Mouse (Mus musculus) bone marrow macrophage, adult 2 months (primary cell): ENCODE measurements around the gene Ina. TPM values are rescaled to one million over a fixed set of nuclear protein-coding genes. Genes with fewer than 3 reads are reported as not detected.
"Not testable (repeated sequence)": the region's sequence is repeated elsewhere in the genome, so short reads cannot be mapped to it uniquely, and the experiment has no call there.

Source experiments
- H3K27ac ChIP-seq: 2 replicates; pipeline ENCODE4 v1.5.1; 2012; ENCODE audit warnings: low read depth, low read length; ENCODE audit not compliant: insufficient read depth
- H3K4me1 ChIP-seq: 2 replicates; pipeline ENCODE4 v1.6.1; 2012; ENCODE audit warnings: low read length; ENCODE audit not compliant: control insufficient read depth, insufficient read depth
- H3K4me3 ChIP-seq: 2 replicates; pipeline ENCODE4 v1.5.1; 2012; ENCODE audit warnings: mild to moderate bottlenecking, low read length, moderate library complexity; ENCODE audit not compliant: insufficient read depth
- CTCF ChIP-seq: IDR thresholded peaks from 2 replicates; pipeline ENCODE4 v1.5.1; 2012; ENCODE audit warnings: low read depth, mild to moderate bottlenecking, low read length, moderate library complexity
- POLR2A ChIP-seq: IDR thresholded peaks from 2 replicates; pipeline ENCODE4 v1.6.1; 2012; ENCODE audit warnings: mild to moderate bottlenecking, low read depth, low read length, borderline replicate concordance
- polyA plus RNA-seq: library from polyadenylated mRNA; stranded (reverse); fragments of >200 nt; gene quantifications from 2 replicates; pipeline ENCODE4 v1.2.4, GENCODE M21; 2012; ENCODE audit not compliant: missing spikeins, insufficient read depth, insufficient read length

The Ina gene
- polyA plus RNA-seq, 1 experiment, result not detected

GRCm38 (mm10) chr19:46998953-46999352 is 15.5 kb upstream of the Ina start:
- Histone ChIP-seq H3K4me1 (peaks cover 21% of the 10 kb centered on the region), H3K27ac (no peak overlapping the region), H3K4me3 (no peak overlapping the region)
- no peak for TF ChIP-seq POLR2A
- no peak for TF ChIP-seq CTCF

GRCm38 (mm10) chr19:46999753-47000152 is 14.7 kb upstream of the Ina start:
- H3K27ac ChIP-seq, result no peak overlapping the region
- no peak overlapping the region for H3K4me3 ChIP-seq
- peaks cover 26% of the 10 kb centered on the region for H3K4me1 ChIP-seq
- TF ChIP-seq CTCF (no peak), POLR2A (no peak)

GRCm38 (mm10) chr19:47000357-47000756 is 14.1 kb upstream of the Ina start:
- not testable (repeated sequence) for H3K27ac ChIP-seq, H3K4me3 ChIP-seq
- H3K4me1 ChIP-seq, result peaks cover 29% of the 10 kb centered on the region

GRCm38 (mm10) chr19:47003742-47004511 is 10.6 kb upstream of the Ina start:
- TF ChIP-seq CTCF (no peak), POLR2A (no peak)
- Histone ChIP-seq H3K4me3 (no peak overlapping the region), H3K27ac (peak overlapping the region; percentile 72), H3K4me1 (peaks cover 15% of the 10 kb centered on the region)

- Histone ChIP-seq H3K4me3 (no peak overlapping the region), H3K4me1 (peaks cover 15% of the 10 kb centered on the region), H3K27ac (no peak overlapping the region)
- no peak for TF ChIP-seq CTCF
- TF ChIP-seq POLR2A, result no peak
These were observed 8.6 kb upstream of the Ina start for GRCm38 (mm10) chr19:47005873-47006272.

DNA sequence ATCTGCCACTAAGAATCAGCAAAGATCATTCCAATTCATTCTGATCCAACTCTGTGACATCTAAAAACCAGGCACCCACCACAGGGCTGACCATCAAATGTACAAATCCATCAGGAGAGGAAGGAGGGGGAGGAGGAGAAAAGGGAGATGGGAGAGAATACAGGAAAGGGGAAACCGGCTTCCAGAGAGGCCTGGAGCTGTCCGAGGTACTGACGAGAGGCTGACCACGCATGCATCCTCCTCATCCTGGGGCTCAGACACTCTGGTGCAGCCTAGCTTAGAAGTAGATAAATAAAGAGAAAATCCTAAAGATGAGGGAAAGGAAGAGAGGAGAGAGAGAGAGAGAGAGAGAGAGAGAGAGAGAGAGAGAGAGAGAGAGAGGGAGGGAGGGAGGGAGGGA is 8.2 kb upstream of the Ina start:
- Histone ChIP-seq H3K27ac (no peak overlapping the region), H3K4me1 (peaks cover 15% of the 10 kb centered on the region), H3K4me3 (no peak overlapping the region)
- TF ChIP-seq POLR2A, result no peak
- TF ChIP-seq CTCF, result no peak

DNA sequence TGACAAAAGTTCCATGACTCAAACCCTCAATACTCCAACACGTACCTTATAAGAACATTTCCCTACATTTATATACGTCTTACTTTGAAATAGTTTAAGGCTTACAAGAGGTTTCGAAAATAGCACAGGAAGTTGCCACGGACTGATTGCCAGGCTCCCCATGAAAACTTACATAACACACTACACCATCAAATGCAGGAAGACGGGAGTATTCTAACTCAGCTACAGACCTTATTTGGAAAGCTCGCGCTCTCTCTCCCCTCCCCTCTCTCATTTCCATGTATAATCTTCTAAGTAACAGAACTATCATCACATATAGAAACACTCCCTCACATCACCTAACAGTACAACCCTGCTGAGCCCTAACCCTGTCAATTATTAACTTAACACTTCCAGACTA is 5.1 kb upstream of the Ina start:
- Histone ChIP-seq H3K27ac (no peak overlapping the region), H3K4me1 (peaks cover 8% of the 10 kb centered on the region), H3K4me3 (no peak overlapping the region)
- TF ChIP-seq CTCF (no peak), POLR2A (no peak)

DNA sequence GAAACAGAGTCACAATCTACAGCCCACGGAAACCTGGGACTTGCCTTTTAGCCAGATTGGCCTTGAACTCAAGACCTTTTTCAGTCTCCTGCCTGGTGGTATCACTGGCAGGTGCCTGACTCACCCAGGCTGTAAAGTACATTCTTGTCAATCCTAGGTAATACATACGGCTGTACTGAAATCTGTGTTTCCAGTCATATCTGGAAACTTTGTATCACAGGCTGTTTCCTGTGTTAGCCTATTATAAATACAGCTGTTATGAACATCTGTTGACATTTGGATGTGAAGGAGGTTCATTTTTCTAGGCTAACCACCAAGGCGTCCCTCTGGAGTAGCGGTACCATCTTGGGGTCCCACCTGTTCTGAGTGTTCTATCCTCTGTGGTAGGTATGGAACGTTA is 4.6 kb upstream of the Ina start:
- TF ChIP-seq CTCF (no peak), POLR2A (no peak)
- H3K4me1 ChIP-seq, result peaks cover 3% of the 10 kb centered on the region
- no peak overlapping the region for H3K4me3 ChIP-seq
- H3K27ac ChIP-seq, result no peak overlapping the region

- TF ChIP-seq CTCF, result no peak
- no peak for TF ChIP-seq POLR2A
- no peak overlapping the region for H3K4me3 ChIP-seq
- peaks cover 5% of the 10 kb centered on the region; the same call in 1 of the 2 replicates for H3K4me1 ChIP-seq
- H3K27ac ChIP-seq, result no peak overlapping the region
These were observed 1.9 kb upstream of the Ina start for GRCm38 (mm10) chr19:47012521-47013130.

DNA sequence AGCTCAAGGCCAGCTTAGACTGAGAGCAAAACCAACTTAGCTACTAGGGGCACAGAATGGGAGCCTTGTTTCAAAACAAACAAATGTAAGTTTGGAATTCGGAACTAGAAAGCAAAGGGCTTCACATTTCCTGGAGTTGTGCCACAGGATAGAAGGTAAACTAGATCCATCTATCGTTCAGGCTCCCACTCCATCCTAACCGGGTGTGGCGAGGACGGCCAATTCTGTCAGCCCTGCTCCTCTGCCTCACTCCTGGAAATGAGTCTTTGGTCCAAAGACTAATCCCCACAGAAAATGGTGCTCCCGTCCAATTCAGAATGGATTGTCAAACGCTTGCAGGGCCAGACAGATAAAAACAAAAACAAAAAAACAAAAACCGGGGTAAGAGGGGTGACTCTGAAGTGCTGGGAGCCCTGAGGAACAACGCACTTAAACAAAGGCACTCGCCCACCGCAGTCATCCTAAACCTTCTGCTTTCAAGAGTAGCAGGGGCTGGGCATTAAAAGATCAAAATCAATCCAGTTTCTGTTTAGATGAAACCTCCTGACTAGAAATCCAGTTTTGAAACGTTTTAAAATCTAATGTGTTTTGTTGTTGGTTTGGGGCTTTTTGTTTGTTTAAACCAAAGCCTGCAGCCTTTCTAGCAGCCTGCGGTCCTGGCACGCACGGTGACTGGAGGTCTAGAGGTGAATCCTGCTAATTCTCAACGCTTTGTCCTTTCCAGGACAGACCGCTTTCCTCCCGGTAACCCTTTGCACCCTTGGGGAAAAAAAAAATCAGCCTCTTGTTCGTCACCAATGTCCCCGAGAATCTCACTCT is 949 bp upstream of the Ina start:
- TF ChIP-seq POLR2A (no peak), CTCF (no peak)
- no peak overlapping the region; the same call in 1 of the 2 replicates for H3K4me3 ChIP-seq
- H3K27ac ChIP-seq, result no peak overlapping the region
- H3K4me1 ChIP-seq, result peaks cover 5% of the 10 kb centered on the region; the same call in 1 of the 2 replicates
